Mouse (Mus musculus) hindbrain, embryonic 14.5 days (tissue): ENCODE measurements around the gene Tmed10. TPM values are rescaled to one million over a fixed set of nuclear protein-coding genes. Genes with fewer than 3 reads are reported as not detected.

Experiments
- ATAC-seq: fragments of 200-750 bp; cut with Nextera tagmentation; 2 replicates; pipeline ENCODE4 v1.8.0; 2017; ENCODE audit warnings: moderate number of reproducible peaks, mild to moderate bottlenecking, moderate TSS enrichment, moderate library complexity; ENCODE audit not compliant: low FRiP score
- DNase-seq: peaks from one replicate; pipeline ENCODE4 v3.0.0-alpha.2; 2015; ENCODE audit warnings: low spot score
- H3K27ac ChIP-seq: fragments of 300-500 bp; sonication (generic); 2 replicates; pipeline ENCODE4 v1.5.1; 2014; ENCODE audit warnings: mild to moderate bottlenecking, moderate library complexity
- H3K27me3 ChIP-seq: fragments of 300-500 bp; sonication (generic); 2 replicates; pipeline ENCODE4 v1.6.1; 2014; ENCODE audit warnings: mild to moderate bottlenecking, low read length, mixed read lengths; ENCODE audit not compliant: control insufficient read depth, insufficient read depth
- H3K36me3 ChIP-seq: fragments of 300-500 bp; sonication (generic); replicated peaks from 2 replicates; pipeline ENCODE4 v1.6.1; 2014; ENCODE audit not compliant: control insufficient read depth, insufficient read depth
- H3K4me1 ChIP-seq: fragments of 300-500 bp; sonication (generic); replicated peaks from 2 replicates; pipeline ENCODE4 v1.6.1; 2014; ENCODE audit warnings: antibody characterized with exemption, low read length, mixed read lengths; ENCODE audit not compliant: control insufficient read depth, insufficient read depth
- H3K4me2 ChIP-seq: fragments of 300-500 bp; sonication (generic); replicated peaks from 2 replicates; pipeline ENCODE4 v1.6.1; 2014; ENCODE audit warnings: mild to moderate bottlenecking, moderate library complexity
- H3K4me3 ChIP-seq: fragments of 300-500 bp; sonication (generic); replicated peaks from 2 replicates; pipeline ENCODE4 v1.5.1; 2014; ENCODE audit warnings: mild to moderate bottlenecking, low read length
- H3K9ac ChIP-seq: fragments of 300-500 bp; sonication (generic); 2 replicates; pipeline ENCODE4 v1.6.1; 2014
- H3K9me3 ChIP-seq: fragments of 300-500 bp; sonication (generic); 2 replicates; pipeline ENCODE4 v1.6.1; 2016; ENCODE audit warnings: low read length; ENCODE audit not compliant: control insufficient read depth
- WGBS: fragments of 180-500 bp; shearing (Covaris S2); extraction: QIAGEN DNeasy Blood & Tissue Kit; methylation state at CpG from one replicate; pipeline ENCODE4 v1.1.7; 2014; 5-methylcytosine and 5-hydroxymethylcytosine counted together
- polyA plus RNA-seq: library from polyadenylated mRNA; unstranded; fragments of >200 nt; fragmentation: Nextera tagmentation; extraction: Ambion mirVana; gene quantifications from 2 replicates; pipeline ENCODE4 v1.2.1, GENCODE M21; 2014

Gene Tmed10
- polyA plus RNA-seq, 1 experiment from 2014 or later = 234 TPM

DNA sequence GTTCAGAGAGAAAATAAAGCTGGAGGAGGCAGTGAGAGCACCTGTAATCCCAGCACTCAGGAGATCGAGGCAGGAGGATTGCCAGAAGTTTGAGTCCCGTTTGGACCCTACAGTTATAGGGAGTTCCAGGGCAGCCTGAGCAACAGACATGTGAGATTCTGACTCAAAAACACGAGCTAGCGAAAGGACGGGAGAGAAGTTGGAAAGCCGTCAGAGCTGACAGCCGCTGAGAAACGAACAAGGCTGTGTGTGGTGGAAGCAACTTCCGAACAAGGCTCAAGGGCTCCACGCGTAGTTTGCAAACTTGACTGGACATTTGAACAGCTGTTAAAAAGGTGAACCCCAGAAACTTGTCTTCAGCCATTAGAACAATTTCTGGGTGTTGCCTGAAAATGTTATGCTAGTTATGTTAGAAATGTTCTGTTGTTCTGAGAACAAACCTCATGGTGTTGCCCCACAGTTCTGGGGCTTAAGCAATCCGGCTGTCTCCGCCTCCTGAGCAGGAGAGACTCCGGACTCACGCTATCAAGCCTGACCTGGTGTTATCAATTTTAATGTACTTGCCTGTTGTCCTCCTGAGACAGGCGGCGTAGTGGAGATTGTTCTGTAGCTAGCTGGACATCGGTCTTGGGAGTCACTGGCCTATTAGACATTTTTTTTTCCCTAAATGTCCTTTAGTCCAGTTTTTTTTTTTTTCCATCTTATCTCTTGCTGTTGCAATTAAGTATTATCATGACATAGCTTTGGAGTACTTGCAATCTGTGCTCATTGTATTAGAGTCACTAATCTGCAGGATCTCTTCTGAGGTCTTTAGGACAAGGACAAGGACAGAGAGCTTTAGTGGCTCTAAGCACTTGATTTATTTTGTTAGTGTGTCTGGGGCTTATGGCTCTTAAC, 22.7 kb upstream of the Tmed10 start:
- Histone ChIP-seq H3K36me3 (no peaks in the 10 kb centered on the region), H3K4me2 (no peak overlapping the region), H3K27ac (no peak overlapping the region), H3K9me3 (no peaks in the 10 kb centered on the region), H3K4me3 (no peak overlapping the region), H3K9ac (no peak overlapping the region), H3K4me1 (no peaks in the 10 kb centered on the region), H3K27me3 (no peaks in the 10 kb centered on the region)
- 84% methylated on average over 18 of the region's 18 CpGs for WGBS
- DNase-seq = no peak
- no peak for ATAC-seq

DNA sequence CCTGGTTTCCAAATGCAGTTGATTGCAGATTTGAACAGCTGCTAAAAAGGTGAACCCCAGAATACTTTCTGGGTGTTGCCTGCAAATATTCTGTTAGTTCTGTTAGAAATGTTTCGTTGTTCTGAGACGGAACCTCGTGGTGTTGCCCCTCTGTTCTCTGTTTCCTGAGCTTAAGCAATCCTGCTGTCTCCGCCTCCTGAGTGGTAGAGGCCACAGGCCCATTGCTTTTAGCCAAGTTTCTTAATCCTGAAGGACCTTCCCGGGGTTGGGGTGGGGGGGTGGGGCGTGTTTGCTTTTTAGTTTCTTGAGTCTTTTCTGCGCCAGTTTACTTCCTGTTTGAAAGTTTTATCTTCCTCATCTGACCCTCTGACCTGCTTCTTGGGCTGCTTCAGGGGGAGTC, 19.3 kb upstream of the Tmed10 start:
- Histone ChIP-seq H3K4me1 (no peaks in the 10 kb centered on the region), H3K27ac (no peak overlapping the region), H3K9ac (no peak overlapping the region), H3K4me3 (no peak overlapping the region), H3K4me2 (no peak overlapping the region), H3K9me3 (no peaks in the 10 kb centered on the region), H3K27me3 (no peaks in the 10 kb centered on the region), H3K36me3 (no peaks in the 10 kb centered on the region)
- WGBS = 81% methylated on average over 7 of the region's 7 CpGs
- DNase-seq (no peak), ATAC-seq (no peak)

DNA sequence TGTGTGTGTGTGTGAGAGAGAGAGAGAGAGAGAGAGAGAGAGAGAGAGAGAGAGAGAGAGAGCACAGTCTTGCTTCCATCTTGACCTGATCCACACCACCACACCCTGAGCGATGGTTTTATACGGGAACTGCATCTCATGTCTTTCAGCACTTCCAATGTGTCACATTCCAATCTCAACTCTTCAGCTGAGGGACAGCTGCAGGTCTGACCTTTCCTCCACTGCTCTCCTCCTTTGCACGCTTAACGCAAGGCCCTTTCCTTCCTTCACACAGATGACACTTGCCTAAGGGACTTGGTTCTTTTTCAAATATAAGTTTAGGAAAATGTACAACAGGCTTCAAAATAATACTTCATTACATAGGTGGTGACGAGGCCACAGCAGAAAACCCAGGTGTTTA, 18.9 kb upstream of the Tmed10 start:
- 89% methylated on average over 5 of the region's 5 CpGs for WGBS
- Histone ChIP-seq H3K9ac (no peak overlapping the region), H3K27me3 (no peaks in the 10 kb centered on the region), H3K4me1 (no peaks in the 10 kb centered on the region), H3K27ac (no peak overlapping the region), H3K4me3 (no peak overlapping the region), H3K9me3 (no peaks in the 10 kb centered on the region), H3K36me3 (no peaks in the 10 kb centered on the region), H3K4me2 (no peak overlapping the region)
- ATAC-seq (no peak), DNase-seq (no peak)

DNA sequence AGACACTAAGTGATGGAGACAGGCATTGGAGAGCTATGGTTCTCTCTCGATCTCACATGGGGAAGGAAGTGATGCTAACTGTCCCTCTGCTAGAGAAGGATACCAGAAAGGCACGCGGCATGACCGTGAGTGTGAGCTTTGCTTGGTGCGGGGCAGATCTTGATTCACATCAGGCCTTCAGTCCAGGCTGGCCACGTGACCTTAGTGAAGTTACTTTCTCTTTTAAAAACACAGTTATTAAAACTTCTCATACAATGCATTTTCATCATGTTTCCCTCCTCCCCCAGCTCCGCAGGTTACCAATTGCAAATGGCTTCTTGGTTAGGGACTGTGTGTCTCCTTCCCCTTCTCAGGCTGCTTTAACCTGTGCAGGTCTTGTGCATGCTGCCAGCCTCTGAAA, 16.5 kb upstream of the Tmed10 start:
- Histone ChIP-seq H3K9me3 (no peaks in the 10 kb centered on the region), H3K27ac (no peak overlapping the region), H3K9ac (no peak overlapping the region), H3K27me3 (no peaks in the 10 kb centered on the region), H3K4me2 (no peak overlapping the region), H3K4me3 (no peak overlapping the region), H3K36me3 (no peaks in the 10 kb centered on the region), H3K4me1 (no peaks in the 10 kb centered on the region)
- WGBS = 90% methylated on average over 7 of the region's 7 CpGs
- ATAC-seq (no peak), DNase-seq (no peak)

DNA sequence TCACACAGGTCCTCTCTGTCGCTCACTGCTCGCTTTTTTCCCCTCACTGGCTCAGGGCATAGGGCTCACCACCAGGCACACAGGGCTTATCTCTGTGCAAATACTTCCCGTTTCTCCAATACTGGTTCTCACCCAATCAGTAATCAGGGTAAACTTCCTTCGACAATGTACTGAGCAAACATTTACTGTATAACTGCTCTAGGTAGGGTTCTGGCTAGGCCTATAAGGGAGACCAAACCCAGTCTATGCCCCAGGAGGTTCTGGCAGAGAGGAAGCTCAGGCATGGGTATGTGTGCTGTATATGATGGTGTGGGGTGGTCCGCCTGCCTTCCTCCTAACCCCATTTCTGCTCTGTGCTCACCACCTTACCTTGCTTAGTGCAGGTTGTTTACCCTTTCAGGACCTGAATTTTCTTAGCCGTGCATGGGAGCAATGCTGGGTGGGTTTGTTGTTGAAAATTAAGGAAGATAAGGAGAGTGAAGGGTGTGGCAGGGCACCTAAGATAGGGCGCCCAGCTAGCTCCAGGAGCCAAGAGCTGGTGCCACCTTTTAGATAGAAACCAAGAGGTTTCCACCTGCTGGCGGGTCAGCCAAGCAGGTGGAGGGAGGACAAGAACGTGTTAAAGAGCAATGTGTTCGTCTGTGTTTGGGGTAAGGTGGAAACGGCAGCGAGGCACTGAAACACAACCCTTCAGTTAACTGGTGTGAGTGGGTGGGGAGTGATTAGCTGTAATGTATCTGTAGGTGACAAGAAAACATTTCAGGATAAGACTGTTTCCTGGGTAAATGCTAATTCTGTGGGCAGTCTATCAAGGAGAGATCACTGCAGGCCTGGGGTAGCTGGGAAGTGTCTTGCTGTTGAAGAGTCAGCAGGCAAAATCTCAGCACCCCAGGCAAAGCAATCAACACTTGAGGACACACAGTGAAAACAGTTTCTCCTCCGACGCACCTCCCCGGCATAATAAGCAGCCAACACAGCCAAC, 14.8 kb upstream of the Tmed10 start:
- DNase-seq = no peak
- Histone ChIP-seq H3K4me3 (no peak overlapping the region), H3K9me3 (no peaks in the 10 kb centered on the region), H3K27ac (no peak overlapping the region), H3K4me2 (no peak overlapping the region), H3K36me3 (no peaks in the 10 kb centered on the region), H3K9ac (no peak overlapping the region), H3K4me1 (no peaks in the 10 kb centered on the region), H3K27me3 (no peaks in the 10 kb centered on the region)
- no peak for ATAC-seq
- 84% methylated on average over 15 of the region's 15 CpGs for WGBS

DNA sequence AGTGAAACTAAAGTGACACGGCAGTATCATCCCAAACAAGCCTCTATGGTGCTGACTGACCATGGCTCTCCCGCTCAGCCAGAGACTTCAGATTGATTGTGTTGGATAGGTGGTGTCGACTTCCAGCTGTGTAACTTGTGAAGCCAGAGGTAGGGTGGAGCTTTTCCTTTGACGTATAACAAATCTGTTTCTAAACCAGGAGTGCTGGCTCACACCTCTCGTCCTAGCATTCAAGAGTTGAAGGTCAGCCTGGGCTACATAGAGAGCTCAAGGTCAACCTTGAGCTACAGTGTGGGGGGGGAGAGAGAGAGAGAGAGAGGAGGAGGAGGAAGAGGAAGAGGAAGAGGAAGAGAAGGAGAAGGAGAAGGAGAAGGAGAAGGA, 11.3 kb upstream of the Tmed10 start:
- DNase-seq (no peak), ATAC-seq (no peak)
- Histone ChIP-seq H3K36me3 (no peaks in the 10 kb centered on the region), H3K27ac (no peak overlapping the region), H3K27me3 (no peaks in the 10 kb centered on the region), H3K4me1 (no peaks in the 10 kb centered on the region), H3K4me3 (no peak overlapping the region), H3K9ac (no peak overlapping the region), H3K9me3 (no peaks in the 10 kb centered on the region), H3K4me2 (no peak overlapping the region)
- 65% methylated on average over 5 of the region's 5 CpGs for WGBS

DNA sequence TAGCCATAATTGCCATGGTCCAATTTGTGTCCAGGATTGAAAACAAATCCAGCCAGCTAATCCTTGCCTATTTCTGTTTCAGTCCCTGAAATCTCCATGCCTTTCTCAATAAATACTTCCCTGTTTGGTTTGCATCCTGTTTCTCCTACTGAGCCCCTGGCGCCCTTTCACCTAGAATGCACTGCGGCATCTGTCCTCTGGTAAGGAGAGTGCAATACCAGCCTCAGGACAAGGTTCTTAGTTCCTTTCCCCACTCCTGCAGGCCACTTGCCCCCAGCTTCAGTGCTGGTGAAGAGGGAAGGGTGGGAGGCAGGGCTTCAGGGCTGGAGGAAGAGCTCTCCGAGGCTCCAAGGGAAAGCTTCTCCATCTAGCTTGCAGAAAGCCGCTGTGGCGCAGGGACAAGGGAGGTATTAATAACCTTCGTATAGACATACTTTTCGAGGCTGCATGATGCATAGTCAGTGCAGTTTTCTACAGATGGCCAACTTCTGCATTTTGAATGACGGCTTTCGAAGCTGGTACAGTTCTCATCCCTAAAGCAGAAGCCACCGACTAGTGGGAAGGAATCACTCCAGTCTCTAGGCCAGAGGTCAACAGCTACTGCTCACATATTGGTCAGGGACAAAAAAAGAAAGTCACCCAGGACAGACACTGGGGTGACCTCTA, 10.8 kb upstream of the Tmed10 start:
- Histone ChIP-seq H3K9ac (no peak overlapping the region), H3K4me2 (no peak overlapping the region), H3K27ac (no peak overlapping the region), H3K36me3 (no peaks in the 10 kb centered on the region), H3K4me3 (no peak overlapping the region), H3K4me1 (no peaks in the 10 kb centered on the region), H3K27me3 (no peaks in the 10 kb centered on the region), H3K9me3 (no peaks in the 10 kb centered on the region)
- WGBS = 82% methylated on average over 10 of the region's 10 CpGs
- no peak for DNase-seq
- ATAC-seq = no peak

DNA sequence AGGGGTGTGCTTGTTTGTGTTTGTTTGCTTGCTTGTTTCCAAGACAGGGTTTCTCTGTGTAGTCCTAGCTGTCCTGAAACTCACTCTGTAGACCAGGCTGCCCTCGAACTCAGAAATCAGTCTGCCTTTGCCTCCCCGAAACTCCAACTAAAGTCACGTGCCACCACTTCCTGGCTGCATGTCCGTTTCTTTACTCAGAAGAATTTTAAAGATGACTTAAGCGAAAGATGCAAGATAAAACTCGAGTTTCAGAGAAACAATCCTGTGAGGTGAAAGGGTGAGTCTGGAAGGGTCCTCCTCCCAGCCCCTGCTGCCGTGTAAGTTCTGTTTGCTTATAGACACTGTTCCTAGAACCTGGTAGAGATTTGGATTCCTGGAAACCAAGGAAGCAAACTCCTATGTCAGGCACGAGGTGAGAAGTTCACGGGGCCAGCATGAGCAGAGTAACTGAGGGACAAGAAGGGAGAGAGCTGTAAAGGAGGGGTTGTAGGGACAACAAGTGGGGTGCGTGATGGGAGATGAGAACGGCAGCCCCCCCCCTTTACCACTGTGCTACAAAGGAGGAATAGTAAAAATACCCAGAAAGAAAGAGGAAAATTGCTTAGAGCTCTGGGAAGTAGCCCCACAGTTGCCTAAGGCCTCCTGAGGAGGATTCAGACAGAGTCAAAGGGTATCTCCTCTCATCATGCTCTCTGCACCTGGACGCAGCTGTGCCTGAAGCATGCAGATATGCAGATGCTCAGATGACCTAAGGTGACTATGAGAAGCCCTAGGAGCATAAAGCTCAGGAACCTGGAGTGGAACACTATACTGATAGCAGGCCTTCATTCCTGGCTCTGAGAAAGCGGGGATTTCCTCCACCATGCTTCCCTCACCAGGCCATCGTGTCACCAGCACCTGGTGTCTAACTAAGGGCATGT, 8.4 kb upstream of the Tmed10 start:
- no peaks in the 10 kb centered on the region for H3K27me3 ChIP-seq
- no peaks in the 10 kb centered on the region for H3K4me1 ChIP-seq
- H3K4me3 ChIP-seq = no peak overlapping the region
- no peaks in the 10 kb centered on the region for H3K9me3 ChIP-seq
- 81% methylated on average over 14 of the region's 14 CpGs for WGBS
- H3K9ac ChIP-seq = no peak overlapping the region
- H3K4me2 ChIP-seq = no peak overlapping the region
- H3K27ac ChIP-seq = no peak overlapping the region
- no peaks in the 10 kb centered on the region for H3K36me3 ChIP-seq
- DNase-seq (no peak), ATAC-seq (no peak)
